8 mouse cellular contexts compared by ENCODE assay signal in the genomic region with DNA sequence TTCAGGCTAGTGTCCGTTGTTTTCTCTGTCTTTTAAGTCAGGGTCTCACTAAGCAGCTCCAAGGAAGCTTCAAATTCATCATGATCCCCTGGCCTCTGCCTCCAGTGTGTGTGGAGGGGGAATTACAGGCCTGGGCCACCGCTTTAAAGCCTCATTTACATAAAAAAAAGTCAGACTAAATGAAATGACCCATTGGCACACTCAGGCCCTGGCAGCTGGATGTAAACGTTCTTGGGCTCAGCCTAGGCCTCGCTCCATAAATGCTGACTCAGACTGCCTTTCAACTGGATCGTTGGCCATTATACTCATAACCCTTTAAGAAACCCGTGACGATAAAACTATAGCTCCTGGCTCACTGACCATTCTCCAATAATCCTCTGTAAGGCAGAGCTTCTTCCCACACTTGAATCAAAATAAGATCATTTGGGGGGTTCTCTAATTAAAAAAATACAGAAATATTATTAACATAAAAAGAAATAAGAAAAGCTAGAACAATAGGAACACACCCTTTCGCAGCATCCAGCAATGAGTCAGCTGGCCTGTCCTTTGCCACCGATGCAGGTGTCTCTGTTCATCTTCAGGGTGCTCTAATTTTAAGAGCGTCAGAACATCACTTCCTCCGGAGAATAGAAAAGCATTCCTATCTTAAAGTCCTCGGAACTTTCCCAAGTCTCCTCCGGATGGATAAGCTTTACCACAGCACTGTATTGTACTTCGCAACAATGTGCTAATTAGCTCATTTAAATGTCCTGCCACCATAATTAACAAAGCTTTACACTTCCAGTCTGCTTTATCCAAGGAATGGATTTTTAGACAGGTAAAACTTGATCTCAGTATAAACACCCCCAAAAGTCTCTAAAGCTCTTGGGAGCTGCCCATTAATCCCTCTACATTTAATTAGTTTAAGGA. TPM values are rescaled to one million over a fixed set of nuclear protein-coding genes. Genes with fewer than 3 reads are reported as not detected.
DNase-seq lines count a peak whose midpoint lies in the region; ATAC-seq and TF ChIP-seq lines count a peak whose summit lies in the region.

No protein-coding gene starts in this region.

- H3K4me2 ChIP-seq in lung, embryonic 16.5 days (ENCODE audit: low read depth, low read length), result peak overlapping the region; percentile 67
- H3K4me2 ChIP-seq in hindbrain, embryonic 15.5 days, result peak overlapping the region; percentile 62

- peak overlapping the region; percentile 98 for H3K27ac ChIP-seq in lung, embryonic 16.5 days (ENCODE audit: low read length)
- no peak overlapping the region for H3K27ac ChIP-seq in cortical plate, adult 2 months (ENCODE audit: insufficient read depth, low read length)
- peak overlapping the region; percentile 61; the same call in 1 of the 2 replicates for H3K27ac ChIP-seq in hindbrain, embryonic 15.5 days (replicated peaks)
- peak overlapping the region; percentile 90; the same call in 1 of the 2 replicates for H3K27ac ChIP-seq in midbrain, embryonic 10.5 days (replicated peaks)

- H3K27me3 ChIP-seq in lung, embryonic 16.5 days (ENCODE audit: control insufficient read depth, insufficient read depth, low read depth, low read length), result no peaks in the 10 kb centered on the region
- H3K27me3 ChIP-seq in hindbrain, embryonic 15.5 days, result no peaks in the 10 kb centered on the region
- H3K27me3 ChIP-seq in midbrain, embryonic 10.5 days (ENCODE audit: low read depth, poor library complexity, severe bottlenecking), result peaks cover 20% of the 10 kb centered on the region

- WGBS in lung, embryonic 16.5 days, result 23% methylated on average over 14 of the region's 14 CpGs
- 16% methylated on average over 14 of the region's 14 CpGs for WGBS in hindbrain, embryonic 15.5 days
- 27% methylated on average over 14 of the region's 14 CpGs for WGBS in midbrain, embryonic 10.5 days

- no peak for TF ChIP-seq CTCF in cortical plate, adult 2 months (IDR thresholded peaks at IDR 0.05; ENCODE audit: extremely low read depth, insufficient read depth, low read length)

- no peak for DNase-seq in lung, postnatal 14 days
- peak; percentile 31 for DNase-seq in midbrain, embryonic 10.5 days (ENCODE audit: low spot score)
- no peak for DNase-seq in left cerebral cortex, adult 8-10 months (ENCODE audit: low spot score in 2 of 2)
- DNase-seq in urinary bladder, postnatal 10 days (ENCODE audit: low spot score), result no peak
- DNase-seq in cerebellum, postnatal 36 days, result no peak

- peak overlapping the region; percentile 97 for H3K9ac ChIP-seq in lung, embryonic 16.5 days (ENCODE audit: low read length)
- no peak overlapping the region for H3K9ac ChIP-seq in hindbrain, embryonic 15.5 days

- ATAC-seq in lung, embryonic 16.5 days (ENCODE audit: low read depth), result no peak
- peak; percentile 44; the same call in 1 of the 2 replicates for ATAC-seq in hindbrain, embryonic 15.5 days (ENCODE audit: low FRiP score, low read depth)

- H3K4me1 ChIP-seq in lung, embryonic 16.5 days (replicated peaks; ENCODE audit: control insufficient read depth, insufficient read depth, low read length), result peaks cover 18% of the 10 kb centered on the region
- no peaks in the 10 kb centered on the region for H3K4me1 ChIP-seq in cortical plate, adult 2 months (ENCODE audit: control insufficient read depth, insufficient read depth, low read length)
- peaks cover 12% of the 10 kb centered on the region for H3K4me1 ChIP-seq in hindbrain, embryonic 15.5 days (replicated peaks)
- peaks cover 18% of the 10 kb centered on the region for H3K4me1 ChIP-seq in midbrain, embryonic 10.5 days

- TF ChIP-seq POLR2A in cortical plate, adult 2 months (IDR thresholded peaks at IDR 0.05; ENCODE audit: extremely low read depth, insufficient read depth, low read length), result no peak

- no peaks in the 10 kb centered on the region for H3K9me3 ChIP-seq in lung, embryonic 16.5 days (ENCODE audit: control insufficient read depth, low read length)
- no peaks in the 10 kb centered on the region for H3K9me3 ChIP-seq in hindbrain, embryonic 15.5 days
- H3K9me3 ChIP-seq in midbrain, embryonic 10.5 days (replicated peaks), result no peaks in the 10 kb centered on the region; the same call in 1 of the 2 replicates

- peaks cover 17% of the 10 kb centered on the region for H3K36me3 ChIP-seq in lung, embryonic 16.5 days (ENCODE audit: control insufficient read depth, insufficient read depth, low read length)
- H3K36me3 ChIP-seq in hindbrain, embryonic 15.5 days, result no peaks in the 10 kb centered on the region
- peaks cover 6% of the 10 kb centered on the region; the same call in 1 of the 2 replicates for H3K36me3 ChIP-seq in midbrain, embryonic 10.5 days

- peak overlapping the region; percentile 93 for H3K4me3 ChIP-seq in lung, embryonic 16.5 days (ENCODE audit: low read length)
- H3K4me3 ChIP-seq in cortical plate, adult 2 months (ENCODE audit: insufficient read depth, low read length), result peak overlapping the region; percentile 43
- H3K4me3 ChIP-seq in hindbrain, embryonic 15.5 days, result peak overlapping the region; percentile 54
- H3K4me3 ChIP-seq in midbrain, embryonic 10.5 days, result peak overlapping the region; percentile 94

RNA-seq across cellular contexts. Expression of gene Acadl, which starts 1.1 kb away (rescaled TPM):
- 192 and 197 TPM in 2 replicates for polyA plus RNA-seq in lung, embryonic 16.5 days (2015; fragmentation: Nextera tagmentation; extraction: Ambion mirVana)
- polyA plus RNA-seq in cortical plate, adult 2 months (2012; rRNA removed), result 30.0 and 31.8 TPM in 2 replicates
- polyA plus RNA-seq in hindbrain, embryonic 15.5 days (2015; fragmentation: Nextera tagmentation; extraction: Ambion mirVana), result 58.0 and 58.8 TPM in 2 replicates
- polyA plus RNA-seq in midbrain, embryonic 10.5 days (2016; fragmentation: Nextera tagmentation; extraction: Ambion mirVana), result 37.4 and 44.6 TPM in 2 replicates
- 10 to 100 TPM; 31.2 to 33.2 (median 32.6) TPM for total RNA-seq in left cerebral cortex, adult 8-10 months (2022)

RNA-seq across cellular contexts. Expression of gene Kansl1l, which starts 44.7 kb away (rescaled TPM):
- 23.4 and 24.4 TPM in 2 replicates for polyA plus RNA-seq in lung, embryonic 16.5 days (2015; fragmentation: Nextera tagmentation; extraction: Ambion mirVana)
- polyA plus RNA-seq in cortical plate, adult 2 months (2012; rRNA removed), result 7.9 and 8.0 TPM in 2 replicates
- polyA plus RNA-seq in hindbrain, embryonic 15.5 days (2015; fragmentation: Nextera tagmentation; extraction: Ambion mirVana), result 12.5 and 15.2 TPM in 2 replicates
- 7.8 and 8.1 TPM in 2 replicates for polyA plus RNA-seq in midbrain, embryonic 10.5 days (2016; fragmentation: Nextera tagmentation; extraction: Ambion mirVana)
- total RNA-seq in left cerebral cortex, adult 8-10 months (2022), result 10 to 100 TPM; 14.5 to 21.5 (median 18.3) TPM

Comparison
In these comparisons a context has a peak if more than half of its experiments do, and no peak if none do; other contexts are left out.
1. H3K4me3 ChIP-seq: peak in every context shown above with its lines; median percentile 94 in midbrain, embryonic 10.5 days; 93 in lung, embryonic 16.5 days; 54 in hindbrain, embryonic 15.5 days; 43 in cortical plate, adult 2 months.